Mouse (Mus musculus): Measurements from ENCODE around the gene Ppm1e. TPM values are rescaled to one million over a fixed set of nuclear protein-coding genes. Genes with fewer than 3 reads are reported as not detected.
"Not testable (repeated sequence)": the region's sequence is repeated elsewhere in the genome, so short reads cannot be mapped to it uniquely, and the experiment has no call there.

Ppm1e gene
- total and polyA plus RNA-seq, 2 experiments from 2014 or later, result 20.8 to 78.4 TPM

- DNase-seq (ENCODE audit: low spot score) (no peak), ATAC-seq (ENCODE audit: low FRiP score) (no peak)
- 91% methylated on average over 2 of the region's 2 CpGs for WGBS
- Histone ChIP-seq H3K4me1 (ENCODE audit: insufficient read depth, low read length) (no peaks in the 10 kb centered on the region), H3K9ac (replicated peaks; ENCODE audit: low read length, poor library complexity, severe bottlenecking) (no peak overlapping the region), H3K27me3 (ENCODE audit: insufficient read depth, low read length) (no peaks in the 10 kb centered on the region), H3K36me3 (ENCODE audit: insufficient read depth, low read length) (no peaks in the 10 kb centered on the region), H3K4me2 (ENCODE audit: low read depth, low read length, poor library complexity, severe bottlenecking) (no peak overlapping the region), H3K27ac (ENCODE audit: low read depth, low read length) (no peak overlapping the region), H3K4me3 (ENCODE audit: low read depth, low read length) (no peak overlapping the region), H3K9me3 (ENCODE audit: low read length) (no peaks in the 10 kb centered on the region)
- peak; percentile 37; the same call in 1 of the 2 replicates for TF ChIP-seq CTCF (IDR thresholded peaks at IDR 0.05)
Measured at GRCm38 (mm10) chr11:87268803-87269202, 90.0 kb downstream of the Ppm1e start.

GRCm38 (mm10) chr11:87266246-87266645 lies 92.6 kb downstream of the Ppm1e start:
- ATAC-seq (ENCODE audit: low FRiP score), result no peak
- Histone ChIP-seq H3K36me3 (ENCODE audit: insufficient read depth, low read length) (no peaks in the 10 kb centered on the region), H3K4me1 (ENCODE audit: insufficient read depth, low read length) (no peaks in the 10 kb centered on the region), H3K27ac (ENCODE audit: low read depth, low read length) (no peak overlapping the region), H3K9me3 (ENCODE audit: low read length) (no peaks in the 10 kb centered on the region), H3K9ac (replicated peaks; ENCODE audit: low read length, poor library complexity, severe bottlenecking) (no peak overlapping the region), H3K4me3 (ENCODE audit: low read depth, low read length) (no peak overlapping the region), H3K27me3 (ENCODE audit: insufficient read depth, low read length) (no peaks in the 10 kb centered on the region), H3K4me2 (ENCODE audit: low read depth, low read length, poor library complexity, severe bottlenecking) (no peak overlapping the region)
- no peak for DNase-seq (ENCODE audit: low spot score)
- 74% methylated on average over 4 of the region's 4 CpGs for WGBS
- no peak for TF ChIP-seq CTCF (IDR thresholded peaks at IDR 0.05)

GRCm38 (mm10) chr11:87263946-87264345 lies 94.9 kb downstream of the Ppm1e start:
- no peak overlapping the region for H3K27ac ChIP-seq (ENCODE audit: low read depth, low read length)
- no peak overlapping the region for H3K4me2 ChIP-seq (ENCODE audit: low read depth, low read length, poor library complexity, severe bottlenecking)
- no peaks in the 10 kb centered on the region for H3K9me3 ChIP-seq (ENCODE audit: low read length)
- no peak for DNase-seq (ENCODE audit: low spot score)
- WGBS, result 20% methylated on average over 7 of the region's 7 CpGs
- ATAC-seq (ENCODE audit: low FRiP score), result no peak
- H3K9ac ChIP-seq (replicated peaks; ENCODE audit: low read length, poor library complexity, severe bottlenecking), result no peak overlapping the region
- H3K4me1 ChIP-seq (ENCODE audit: insufficient read depth, low read length), result no peaks in the 10 kb centered on the region
- H3K4me3 ChIP-seq (ENCODE audit: low read depth, low read length), result no peak overlapping the region
- no peak for TF ChIP-seq CTCF (IDR thresholded peaks at IDR 0.05)
- H3K36me3 ChIP-seq (ENCODE audit: insufficient read depth, low read length), result no peaks in the 10 kb centered on the region
- no peaks in the 10 kb centered on the region for H3K27me3 ChIP-seq (ENCODE audit: insufficient read depth, low read length)

GRCm38 (mm10) chr11:87261705-87262104 lies 97.1 kb downstream of the Ppm1e start:
- 82% methylated on average over 4 of the region's 4 CpGs for WGBS
- ATAC-seq (ENCODE audit: low FRiP score); H3K9ac ChIP-seq (replicated peaks; ENCODE audit: low read length, poor library complexity, severe bottlenecking): not testable (repeated sequence)

GRCm38 (mm10) chr11:87259792-87260191 lies 99.0 kb downstream of the Ppm1e start:
- no peak for TF ChIP-seq CTCF (IDR thresholded peaks at IDR 0.05)
- Histone ChIP-seq H3K27me3 (ENCODE audit: insufficient read depth, low read length) (no peaks in the 10 kb centered on the region), H3K4me2 (ENCODE audit: low read depth, low read length, poor library complexity, severe bottlenecking) (no peak overlapping the region), H3K9me3 (ENCODE audit: low read length) (no peaks in the 10 kb centered on the region), H3K4me3 (ENCODE audit: low read depth, low read length) (no peak overlapping the region), H3K9ac (replicated peaks; ENCODE audit: low read length, poor library complexity, severe bottlenecking) (no peak overlapping the region), H3K4me1 (ENCODE audit: insufficient read depth, low read length) (no peaks in the 10 kb centered on the region), H3K36me3 (ENCODE audit: insufficient read depth, low read length) (no peaks in the 10 kb centered on the region), H3K27ac (ENCODE audit: low read depth, low read length) (no peak overlapping the region)
- ATAC-seq (ENCODE audit: low FRiP score) (no peak), DNase-seq (ENCODE audit: low spot score) (no peak)
- 94% methylated on average over 10 of the region's 10 CpGs for WGBS

More at GRCm38 (mm10) chr11:87261705-87262104, 97.1 kb downstream of the Ppm1e start:
- not testable (repeated sequence) for H3K4me1 ChIP-seq (ENCODE audit: insufficient read depth, low read length); H3K27me3 ChIP-seq (ENCODE audit: insufficient read depth, low read length); DNase-seq (ENCODE audit: low spot score); H3K4me2 ChIP-seq (ENCODE audit: low read depth, low read length, poor library complexity, severe bottlenecking); H3K36me3 ChIP-seq (ENCODE audit: insufficient read depth, low read length); H3K27ac ChIP-seq (ENCODE audit: low read depth, low read length); H3K4me3 ChIP-seq (ENCODE audit: low read depth, low read length); H3K9me3 ChIP-seq (ENCODE audit: low read length)
- peak; percentile 44 for TF ChIP-seq CTCF (IDR thresholded peaks at IDR 0.05)

GRCm38 (mm10) chr11:87257282-87257681 lies 101.5 kb downstream of the Ppm1e start:
- Histone ChIP-seq H3K4me3 (ENCODE audit: low read depth, low read length) (no peak overlapping the region), H3K4me1 (ENCODE audit: insufficient read depth, low read length) (no peaks in the 10 kb centered on the region), H3K9ac (replicated peaks; ENCODE audit: low read length, poor library complexity, severe bottlenecking) (no peak overlapping the region), H3K27ac (ENCODE audit: low read depth, low read length) (no peak overlapping the region), H3K9me3 (ENCODE audit: low read length) (no peaks in the 10 kb centered on the region), H3K4me2 (ENCODE audit: low read depth, low read length, poor library complexity, severe bottlenecking) (no peak overlapping the region), H3K27me3 (ENCODE audit: insufficient read depth, low read length) (no peaks in the 10 kb centered on the region), H3K36me3 (ENCODE audit: insufficient read depth, low read length) (no peaks in the 10 kb centered on the region)
- WGBS, result 94% methylated on average over 5 of the region's 5 CpGs
- no peak for ATAC-seq (ENCODE audit: low FRiP score)
- DNase-seq (ENCODE audit: low spot score), result no peak
- TF ChIP-seq CTCF (IDR thresholded peaks at IDR 0.05), result no peak

All from midbrain, postnatal 0 days (tissue).